Mouse (Mus musculus) gastrocnemius, postnatal 36 days (tissue): ENCODE measurements around the gene Barhl1. TPM values are rescaled to one million over a fixed set of nuclear protein-coding genes. Genes with fewer than 3 reads are reported as not detected.

Experiments
- DNase-seq, 2 experiments: peaks; one replicate each; pipeline ENCODE4 v3.0.0; 2022
- intact Hi-C: fragments of 180-260 bp; cut with DNase I; formaldehyde crosslinking; loops from one replicate; pipeline ENCODE4 v1.15.1; 2025
- total RNA-seq, 2 experiments: library from RNA; stranded (reverse); gene quantifications; 2 replicates each; pipeline ENCODE4 v1.2.3; 2021

Barhl1 gene
- total RNA-seq, 2 experiments from 2014 or later: not detected

GRCm38 (mm10) chr2:28912039-28912700 is 4.3 kb downstream of the Barhl1 start:
- no peak for DNase-seq
- intact Hi-C loops: no loop called here

GRCm38 (mm10) chr2:28911331-28912038 is 5.0 kb downstream of the Barhl1 start:
- DNase-seq: no peak
- intact Hi-C loops: no loop called here

GRCm38 (mm10) chr2:28910877-28911276 is 5.6 kb downstream of the Barhl1 start:
- intact Hi-C loops: no loop called here
- DNase-seq: no peak

- intact Hi-C loops: no loop called here
- DNase-seq: no peak
These were observed 6.4 kb downstream of the Barhl1 start for GRCm38 (mm10) chr2:28909818-28910710.

- intact Hi-C loops: no loop called here
These were observed 7.2 kb downstream of the Barhl1 start for GRCm38 (mm10) chr2:28909186-28909817.

GRCm38 (mm10) chr2:28908389-28909153 is 7.9 kb downstream of the Barhl1 start:
- DNase-seq: peak; percentile 20 to 35
- intact Hi-C loops: no loop called here

More at GRCm38 (mm10) chr2:28909186-28909817, 7.2 kb downstream of the Barhl1 start:
- DNase-seq: no peak

- intact Hi-C loops: no loop called here
- no peak for DNase-seq
These were observed 8.6 kb downstream of the Barhl1 start for GRCm38 (mm10) chr2:28907691-28908388.

- intact Hi-C loops: no loop called here
- DNase-seq: no peak
These were observed 10.9 kb downstream of the Barhl1 start for GRCm38 (mm10) chr2:28905561-28905960.

GRCm38 (mm10) chr2:28904786-28905185 is 11.7 kb downstream of the Barhl1 start:
- intact Hi-C loops: no loop called here
- DNase-seq: no peak

- DNase-seq: no peak
- intact Hi-C loops: no loop called here
These were observed 12.6 kb downstream of the Barhl1 start for GRCm38 (mm10) chr2:28903871-28904270.

GRCm38 (mm10) chr2:28902291-28902690 is 14.2 kb downstream of the Barhl1 start:
- intact Hi-C loops: no loop called here
- no peak for DNase-seq

GRCm38 (mm10) chr2:28897340-28897899 is 19.0 kb downstream of the Barhl1 start:
- DNase-seq: no peak
- intact Hi-C loops: no loop called here

- no peak for DNase-seq
- intact Hi-C loops: no loop called here
These were observed 20.6 kb downstream of the Barhl1 start for GRCm38 (mm10) chr2:28895876-28896275.

GRCm38 (mm10) chr2:28893526-28893925 is 22.9 kb downstream of the Barhl1 start:
- no peak for DNase-seq
- intact Hi-C loops: no loop called here

GRCm38 (mm10) chr2:28892796-28893195 is 23.7 kb downstream of the Barhl1 start:
- intact Hi-C loops: no loop called here
- DNase-seq: no peak

- intact Hi-C loops: no loop called here
- no peak for DNase-seq
These were observed 31.6 kb downstream of the Barhl1 start for GRCm38 (mm10) chr2:28884914-28885313.

- DNase-seq: peak in 1 of 2 experiments; percentile 11
- intact Hi-C loops: no loop called here
These were observed 33.5 kb downstream of the Barhl1 start for GRCm38 (mm10) chr2:28882826-28883485.

- DNase-seq: no peak
- intact Hi-C loops: no loop called here
These were observed 34.4 kb downstream of the Barhl1 start for GRCm38 (mm10) chr2:28882047-28882446.
